Mouse (Mus musculus) thymus, postnatal 25 days (tissue): ENCODE results near the gene Sp7.

ENCODE experiments used
- DNase-seq: peaks from one replicate; pipeline ENCODE4 v3.0.0; 2022

Sp7 gene

GRCm38 (mm10) chr15:102383671-102384070, 16.7 kb upstream of the Sp7 start:
- no peak for DNase-seq

DNA sequence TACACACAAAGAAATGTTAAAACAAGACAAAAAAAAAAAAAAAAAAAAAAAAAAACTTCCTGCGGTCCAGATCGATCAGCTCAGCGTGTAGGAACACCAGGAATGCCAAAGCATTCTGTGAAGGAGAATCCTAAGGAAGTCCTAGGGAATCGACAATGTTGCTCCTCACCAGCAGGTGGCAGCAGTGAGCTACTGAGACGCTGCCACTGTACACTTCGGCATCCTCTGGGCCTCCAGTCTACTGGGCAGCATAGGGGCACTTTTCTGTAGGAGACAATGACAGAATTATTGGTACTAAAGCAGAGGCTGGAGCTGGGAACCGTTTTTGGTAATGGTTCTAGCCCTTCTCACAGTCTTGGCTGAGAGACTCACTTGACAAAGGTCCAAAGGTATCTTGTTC, 14.6 kb upstream of the Sp7 start:
- peak; percentile 74 for DNase-seq

DNA sequence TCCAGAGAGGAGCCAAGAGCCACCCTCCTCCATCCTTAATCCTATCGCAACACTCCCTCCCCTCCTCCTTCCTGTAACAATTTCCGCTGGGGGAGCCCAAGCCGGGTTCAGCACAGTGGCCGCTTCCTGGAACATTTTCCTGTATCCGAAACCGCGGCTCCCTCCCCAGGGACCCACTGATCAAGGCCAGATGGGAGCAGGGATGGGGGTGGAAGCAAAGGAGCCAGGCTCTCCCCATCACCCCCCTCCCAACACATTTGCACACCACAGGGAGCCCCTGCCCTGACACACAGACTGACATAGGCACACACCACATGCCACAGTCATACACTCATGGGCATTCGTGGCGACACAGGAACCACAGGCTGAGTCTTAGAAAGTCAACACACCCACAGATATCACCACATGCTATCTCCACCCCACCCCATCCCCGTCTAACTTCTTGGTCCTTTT, 10.9 kb upstream of the Sp7 start:
- peak; percentile 32 for DNase-seq

DNA sequence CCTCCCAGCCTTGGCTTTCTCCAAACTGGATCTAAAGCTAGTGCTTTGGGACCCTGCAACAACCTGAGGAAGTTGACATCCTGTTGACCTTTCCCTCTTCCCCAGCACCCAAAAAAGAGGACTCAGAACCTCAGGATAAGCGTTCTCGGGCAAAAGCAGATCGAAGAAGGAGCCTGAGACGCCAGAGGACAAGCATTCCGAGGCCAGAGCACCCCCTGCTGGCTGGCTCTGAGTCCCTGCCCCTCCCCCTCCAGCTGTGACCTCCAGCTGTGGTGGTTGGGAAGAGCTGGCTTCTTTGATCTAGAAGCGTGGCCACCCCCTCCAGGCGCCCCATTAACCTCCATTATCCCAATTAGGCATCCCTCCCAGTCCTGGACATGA, 10.2 kb upstream of the Sp7 start:
- peak; percentile 87 for DNase-seq

DNA sequence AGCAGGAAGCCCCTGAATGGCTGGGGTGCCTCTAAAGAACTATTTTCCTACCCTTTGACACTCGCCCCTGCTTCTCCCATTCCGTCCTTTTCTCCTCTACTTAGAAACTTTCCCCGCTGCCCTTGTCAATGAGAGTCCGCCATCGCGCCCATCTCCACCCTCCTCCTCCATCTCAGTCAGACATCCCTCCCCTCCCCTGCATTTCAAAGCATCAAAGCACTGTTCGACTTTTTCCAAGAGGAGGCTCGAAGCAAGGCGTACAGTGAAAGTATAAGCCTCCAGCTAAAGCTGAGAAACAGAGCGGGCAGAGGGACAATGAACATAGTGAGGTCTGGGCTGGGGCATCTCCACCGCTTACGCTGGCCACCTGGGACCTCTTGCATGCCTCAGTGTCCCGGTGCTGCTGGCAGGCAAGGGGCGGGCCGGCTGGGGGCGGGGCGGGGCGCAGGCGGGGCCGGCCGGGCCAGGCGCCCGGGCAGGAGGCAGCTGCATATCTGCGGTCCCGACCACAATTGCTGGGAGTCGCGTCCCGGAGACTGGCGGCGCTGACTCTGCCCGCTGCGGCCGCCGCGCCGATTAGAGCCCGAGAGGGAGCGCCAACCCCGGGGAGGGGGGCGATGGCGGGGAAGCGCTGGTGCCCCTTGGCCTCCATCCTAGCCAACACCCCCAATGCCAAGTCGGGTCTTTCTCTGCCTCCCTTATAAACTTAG, 9.6 kb upstream of the Sp7 start:
- peak; percentile 61 for DNase-seq

GRCm38 (mm10) chr15:102370727-102371126, 3.7 kb upstream of the Sp7 start:
- no peak for DNase-seq

DNA sequence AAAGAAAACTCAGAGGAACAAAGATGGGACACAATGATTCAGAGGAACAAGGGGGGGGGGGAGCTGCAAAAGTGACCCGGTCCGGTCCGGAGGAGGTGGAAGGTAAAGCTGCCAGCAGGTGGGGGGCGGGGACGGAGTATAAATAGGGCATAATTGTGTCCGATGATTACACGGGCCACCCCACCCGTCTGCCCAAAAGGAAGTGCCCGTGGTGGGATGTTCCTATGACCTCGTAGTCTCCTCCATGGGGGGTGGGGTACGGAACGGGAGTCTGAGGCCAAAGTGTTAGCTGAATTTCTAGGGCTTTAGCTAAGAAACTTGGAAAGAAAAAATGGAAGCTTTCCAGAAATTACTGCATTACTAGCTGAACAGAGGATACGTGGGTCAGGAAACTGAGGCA, 3.0 kb upstream of the Sp7 start:
- no peak for DNase-seq

DNA sequence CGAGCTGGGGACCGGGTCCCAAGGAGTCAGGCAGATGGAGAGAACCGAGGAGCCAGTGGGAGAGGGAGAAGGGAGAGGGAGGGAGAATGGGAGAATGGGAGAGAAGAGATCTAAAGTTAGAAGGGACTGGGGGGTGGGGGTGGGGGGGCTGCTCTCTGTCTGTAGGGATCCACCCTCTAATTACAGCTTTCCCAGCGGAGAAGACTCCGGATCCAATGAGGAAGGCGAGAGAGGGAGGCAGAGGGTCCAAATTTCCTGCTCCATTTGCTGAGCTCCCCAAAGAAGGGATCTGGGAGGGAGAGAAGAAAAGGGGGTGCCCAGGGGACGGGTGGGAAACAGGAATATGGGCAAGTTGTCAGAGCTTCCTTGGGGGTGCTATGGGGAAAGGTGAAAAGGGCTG, 744 bp downstream of the Sp7 start:
- DNase-seq, result no peak

- DNase-seq, result no peak
Measured at GRCm38 (mm10) chr15:102364678-102365077, 2.3 kb downstream of the Sp7 start.

- DNase-seq, result no peak
Measured at GRCm38 (mm10) chr15:102362648-102363047, 4.3 kb downstream of the Sp7 start.

GRCm38 (mm10) chr15:102358834-102359233, 8.1 kb downstream of the Sp7 start:
- no peak for DNase-seq

- peak; percentile 16 for DNase-seq
Measured at GRCm38 (mm10) chr15:102358126-102358525, 8.9 kb downstream of the Sp7 start.

GRCm38 (mm10) chr15:102356501-102357325, 10.3 kb downstream of the Sp7 start:
- DNase-seq, result no peak

DNA sequence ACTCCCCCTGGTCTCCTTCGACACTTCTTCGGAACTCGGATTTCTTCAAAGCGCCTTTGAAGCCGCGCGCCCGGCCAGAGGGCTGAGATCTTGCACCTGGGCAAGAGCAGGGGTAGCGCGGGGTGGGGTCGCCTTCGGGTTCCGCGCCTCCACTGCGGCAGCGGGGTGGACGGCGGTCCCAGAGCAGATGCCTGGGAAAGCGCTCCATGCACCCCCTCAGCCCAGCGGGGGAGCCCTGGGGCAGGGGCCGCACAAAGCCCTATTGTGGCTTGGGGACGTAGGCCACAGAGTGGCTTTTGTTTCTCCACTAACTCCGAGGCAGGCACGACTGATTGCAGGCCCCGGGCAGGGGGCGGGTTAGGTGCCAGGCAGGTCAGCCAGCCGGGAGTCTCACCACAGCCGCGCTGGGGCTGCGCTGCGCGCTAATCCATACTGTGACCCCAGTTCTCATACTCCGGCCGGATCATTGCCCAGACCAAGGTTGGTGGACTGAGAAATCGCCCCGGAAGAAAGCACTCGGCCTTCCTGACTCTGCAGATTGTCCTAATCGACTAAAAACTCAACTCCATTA, 11.0 kb downstream of the Sp7 start:
- peak; percentile 18 for DNase-seq

DNA sequence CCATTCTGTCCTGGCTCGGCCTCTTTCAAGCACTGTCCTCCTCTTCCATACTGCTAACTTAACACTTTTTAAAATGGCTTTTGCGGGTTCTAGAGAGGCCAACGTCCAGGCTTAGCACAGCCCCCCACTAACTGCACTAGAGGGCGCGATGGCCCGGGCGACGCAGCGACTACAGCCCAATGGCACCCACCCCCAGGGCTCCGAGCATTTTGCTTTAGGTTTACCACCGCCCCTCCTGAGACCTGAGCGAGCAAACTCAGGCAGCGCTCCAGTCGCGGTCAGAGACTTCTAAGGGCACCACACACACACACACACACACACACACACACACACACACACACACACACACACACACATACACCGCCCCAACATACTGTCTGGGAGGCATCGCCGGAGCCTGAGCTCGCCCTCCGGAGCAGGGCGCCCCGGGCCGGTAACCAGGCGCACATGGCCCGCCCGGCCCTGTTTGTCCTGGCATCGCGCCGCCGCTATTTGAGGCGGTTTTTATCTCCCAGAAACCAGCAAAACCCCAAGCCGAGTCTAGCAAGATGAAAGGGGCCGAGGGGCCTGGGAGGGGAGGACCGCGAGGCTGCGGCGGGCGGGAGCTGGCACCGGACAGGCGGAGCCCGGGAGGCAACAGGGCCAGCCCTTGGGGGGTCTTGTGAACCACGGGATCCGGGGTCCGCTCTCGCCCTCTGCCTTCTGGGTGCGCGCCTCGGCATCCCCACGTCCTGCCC, 11.7 kb downstream of the Sp7 start:
- peak; percentile 15 for DNase-seq

GRCm38 (mm10) chr15:102353986-102354385, 13.0 kb downstream of the Sp7 start:
- no peak for DNase-seq

GRCm38 (mm10) chr15:102352177-102352576, 14.8 kb downstream of the Sp7 start:
- DNase-seq, result no peak

DNA sequence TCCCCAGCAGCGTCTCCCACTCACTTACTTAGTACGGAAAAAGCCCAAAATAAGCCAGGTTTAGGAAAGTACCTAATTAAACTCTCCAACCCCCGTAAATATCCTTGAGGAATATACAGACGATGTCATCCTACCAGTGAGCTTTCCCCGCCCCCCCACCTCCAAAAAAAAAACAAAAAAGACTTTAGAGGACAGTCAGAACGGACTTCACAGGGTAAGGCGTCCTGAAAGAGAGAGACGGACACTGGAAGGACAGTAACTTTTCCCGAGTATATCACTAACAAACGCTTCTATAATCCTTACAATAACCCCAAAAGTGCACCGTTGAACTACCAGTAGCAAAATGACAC, 16.1 kb downstream of the Sp7 start:
- DNase-seq, result no peak

DNA sequence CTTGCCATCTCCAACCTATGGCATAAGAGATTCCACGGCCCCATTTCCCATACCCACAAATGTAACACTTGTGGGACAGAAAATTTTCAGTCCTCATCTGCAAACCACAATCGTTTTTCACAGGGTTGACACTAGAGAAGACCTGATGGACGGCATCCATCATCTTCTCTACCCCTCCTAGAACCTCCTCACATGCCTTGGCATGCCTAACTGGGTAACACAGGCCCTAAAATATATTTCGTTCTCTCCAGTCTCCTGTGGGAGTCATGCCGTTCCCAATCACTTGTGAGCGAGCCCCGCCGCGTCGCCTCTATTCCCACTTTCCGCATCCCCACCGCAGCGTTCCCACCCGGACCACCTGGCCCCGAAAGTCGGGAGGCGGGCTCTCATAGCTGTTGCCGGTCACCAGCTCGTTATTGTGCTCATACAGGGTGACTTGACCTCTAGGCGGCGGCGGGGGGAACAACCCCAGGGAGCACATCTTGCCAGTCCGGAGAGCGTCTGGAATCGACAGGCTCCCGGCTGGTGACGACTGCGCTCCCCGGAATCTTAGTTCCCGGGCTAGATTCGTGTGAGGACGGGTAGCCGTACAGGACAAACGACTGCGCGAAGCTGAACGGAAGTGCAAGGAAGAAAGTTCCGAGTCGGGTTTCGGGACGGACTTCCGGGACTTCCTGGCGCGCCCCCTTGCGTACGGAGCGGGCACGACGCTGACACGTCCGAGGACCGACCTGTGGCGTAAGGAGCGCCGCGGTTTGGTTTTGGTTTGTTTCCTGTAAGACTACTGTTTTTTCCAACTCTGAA, 16.6 kb downstream of the Sp7 start, which contains the start of gene Aaas:
Aaas (minus strand) TSS at position 634 of the 804 bp plus-strand sequence.
- DNase-seq, result peak; percentile 94

DNA sequence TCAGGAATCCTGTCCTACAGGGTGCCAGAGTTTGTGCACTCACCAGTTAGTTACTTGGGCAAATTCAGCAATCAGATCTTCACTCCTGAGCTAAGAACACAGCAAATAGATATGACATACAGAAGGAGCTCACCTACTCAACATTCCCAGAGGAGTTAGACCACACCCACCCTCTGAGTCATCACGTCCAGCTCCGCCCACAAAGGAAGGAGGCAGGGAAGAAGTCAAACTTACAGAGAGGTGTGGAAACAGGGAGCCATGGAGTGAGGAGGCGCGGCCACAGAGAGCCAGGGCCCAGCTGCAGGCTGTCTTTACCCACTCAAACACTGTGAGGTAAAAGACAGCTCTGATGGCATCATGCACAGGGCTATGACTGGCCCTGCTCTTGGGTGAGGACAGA, 20.5 kb downstream of the Sp7 start:
- no peak for DNase-seq

DNA sequence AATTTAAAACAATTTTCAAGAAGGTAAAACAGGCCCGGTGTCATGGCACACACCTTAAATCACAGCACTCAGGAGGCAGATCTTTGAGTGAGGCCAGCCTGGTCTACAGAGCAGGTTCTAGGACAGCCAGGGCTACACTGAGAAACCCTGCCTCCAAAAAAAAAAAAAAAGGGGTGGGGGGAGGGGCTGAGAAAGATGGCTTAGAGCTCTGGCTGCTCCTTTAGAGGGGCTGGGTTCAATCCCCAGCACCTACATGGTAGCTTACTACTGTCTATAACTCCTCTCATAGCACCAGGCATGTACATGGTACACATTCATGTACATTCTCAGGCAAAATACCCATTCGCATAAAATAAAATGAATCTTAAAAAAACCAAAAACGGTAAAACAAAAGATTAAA, 22.5 kb downstream of the Sp7 start:
- DNase-seq, result no peak

DNA sequence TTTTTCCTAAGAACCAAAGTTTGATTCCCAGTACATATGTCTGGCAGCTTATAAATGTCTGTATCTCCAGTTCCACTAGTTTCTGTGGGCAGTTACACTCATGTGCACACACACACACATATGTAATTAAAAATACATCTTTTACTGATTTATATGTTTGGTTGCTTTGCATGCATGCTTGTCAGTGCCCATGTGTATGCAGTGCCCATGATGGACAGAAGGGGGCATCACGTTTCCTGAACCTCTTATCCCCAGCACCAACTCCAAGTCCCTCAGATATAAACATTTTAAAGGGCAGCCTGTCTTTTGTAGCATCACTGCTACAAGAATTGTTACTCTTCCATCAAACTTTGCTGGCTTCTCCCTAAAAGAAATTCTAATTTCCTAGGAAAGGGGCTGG, 25.4 kb downstream of the Sp7 start:
- peak; percentile 64 for DNase-seq
